Mouse (Mus musculus): ENCODE measurements around the gene Dcun1d1. TPM values are rescaled to one million over a fixed set of nuclear protein-coding genes. Genes with fewer than 3 reads are reported as not detected.

Gene Dcun1d1
- polyA plus RNA-seq, 1 experiment from 2014 or later: 103 TPM

DNA sequence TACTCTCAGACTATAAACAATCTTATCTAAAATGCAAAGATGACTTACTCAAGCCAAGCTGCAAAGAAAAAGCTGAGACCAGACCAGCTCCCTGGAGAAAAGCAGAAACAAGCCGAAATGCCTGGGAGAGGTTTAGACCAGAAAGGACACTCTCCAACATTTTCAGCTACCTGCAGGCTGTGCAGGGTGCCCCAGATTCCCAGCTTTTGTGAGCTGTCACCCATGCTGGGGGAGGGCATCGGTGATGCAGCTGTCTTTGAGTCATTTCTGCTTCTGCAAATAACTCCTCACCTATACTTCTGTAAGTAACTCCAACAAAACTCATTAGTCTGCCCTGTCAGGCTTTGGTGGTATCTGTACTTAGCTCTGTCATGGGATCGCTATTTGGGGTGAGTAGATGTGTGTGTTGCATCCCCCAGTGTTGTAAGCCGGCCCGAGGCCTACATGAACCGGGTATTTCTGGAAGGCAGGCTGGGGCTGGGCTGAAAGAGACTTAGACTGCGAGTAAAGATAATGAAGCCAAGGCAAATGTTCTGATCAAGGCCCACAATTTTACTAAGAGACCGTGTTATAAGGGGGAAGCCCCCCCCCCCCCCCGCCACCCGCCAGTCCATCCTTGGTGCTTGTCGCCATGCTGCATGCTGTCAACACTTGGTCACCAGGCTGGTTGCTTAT, 17.8 kb upstream of the Dcun1d1 start:
- no peak for ATAC-seq (ENCODE audit: low FRiP score)
- no peaks in the 10 kb centered on the region for H3K9me3 ChIP-seq
- H3K9ac ChIP-seq: no peak overlapping the region
- H3K27me3 ChIP-seq: no peaks in the 10 kb centered on the region
- WGBS: 92% methylated on average over 11 of the region's 11 CpGs
- H3K4me3 ChIP-seq (replicated peaks): no peak overlapping the region
- H3K4me2 ChIP-seq: no peak overlapping the region
- H3K36me3 ChIP-seq (replicated peaks): peaks cover 9% of the 10 kb centered on the region; the same call in 1 of the 2 replicates
- no peaks in the 10 kb centered on the region for H3K4me1 ChIP-seq
- no peak overlapping the region for H3K27ac ChIP-seq

- Histone ChIP-seq H3K4me3 (replicated peaks) (no peak overlapping the region), H3K27ac (no peak overlapping the region), H3K9me3 (no peaks in the 10 kb centered on the region), H3K9ac (no peak overlapping the region), H3K36me3 (replicated peaks) (peaks cover 4% of the 10 kb centered on the region; the same call in 1 of the 2 replicates), H3K27me3 (no peaks in the 10 kb centered on the region), H3K4me2 (no peak overlapping the region), H3K4me1 (no peaks in the 10 kb centered on the region)
- ATAC-seq (ENCODE audit: low FRiP score): no peak
- 94% methylated on average over 6 of the region's 6 CpGs for WGBS
These were observed 16.6 kb upstream of the Dcun1d1 start for GRCm38 (mm10) chr3:35953816-35954215.

- Histone ChIP-seq H3K4me2 (no peak overlapping the region), H3K27me3 (no peaks in the 10 kb centered on the region), H3K4me1 (no peaks in the 10 kb centered on the region), H3K36me3 (replicated peaks) (0 out of 2 replicates have a peak, but pooled peaks cover 4% of the 10 kb centered on the region), H3K4me3 (replicated peaks) (no peak overlapping the region), H3K27ac (no peak overlapping the region), H3K9me3 (no peaks in the 10 kb centered on the region), H3K9ac (no peak overlapping the region)
- ATAC-seq (ENCODE audit: low FRiP score): no peak
- 81% methylated on average over 1 of the region's 1 CpGs for WGBS
These were observed 15.9 kb upstream of the Dcun1d1 start for GRCm38 (mm10) chr3:35953184-35953583.

GRCm38 (mm10) chr3:35948197-35948596, 11.0 kb upstream of the Dcun1d1 start:
- whole genome bisulfite sequencing: 92% methylated on average over 7 of the region's 7 CpGs
- H3K4me2 ChIP-seq: no peak overlapping the region
- H3K4me1 ChIP-seq: no peaks in the 10 kb centered on the region
- no peaks in the 10 kb centered on the region for H3K27me3 ChIP-seq
- no peaks in the 10 kb centered on the region for H3K36me3 ChIP-seq (replicated peaks)
- no peaks in the 10 kb centered on the region for H3K9me3 ChIP-seq
- no peak overlapping the region for H3K27ac ChIP-seq
- H3K4me3 ChIP-seq (replicated peaks): no peak overlapping the region
- H3K9ac ChIP-seq: no peak overlapping the region
- ATAC-seq (ENCODE audit: low FRiP score): no peak

DNA sequence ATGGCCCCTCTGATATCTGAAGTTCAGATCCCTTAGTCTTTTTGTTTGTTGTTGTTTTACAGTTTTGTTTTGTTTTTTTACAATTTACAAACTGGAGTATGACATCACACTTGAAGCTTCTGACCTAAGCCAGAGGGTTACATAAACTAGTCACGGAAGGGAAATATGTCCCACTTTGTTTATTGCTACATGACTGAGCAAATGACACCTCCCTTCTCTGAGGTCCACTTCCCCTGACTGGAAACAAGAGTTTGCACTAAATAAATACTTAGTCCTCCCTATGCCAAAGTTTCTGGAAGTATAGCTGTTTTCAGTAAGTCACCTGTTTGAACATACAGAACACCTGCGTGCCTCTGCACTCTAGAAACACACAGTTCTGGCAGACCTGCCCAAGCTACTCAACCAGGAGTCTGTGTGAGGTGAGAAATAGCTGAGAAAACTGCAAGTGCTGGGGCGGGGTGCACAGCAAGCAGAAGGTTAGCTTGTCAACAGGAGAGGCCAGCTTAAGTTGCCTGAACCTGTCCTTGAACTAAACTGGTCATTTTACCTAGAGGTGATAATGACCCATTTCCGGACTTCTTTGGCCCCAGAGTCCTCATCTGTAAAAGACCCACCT, 3.4 kb upstream of the Dcun1d1 start:
- no peaks in the 10 kb centered on the region for H3K9me3 ChIP-seq
- H3K4me1 ChIP-seq: no peaks in the 10 kb centered on the region
- no peaks in the 10 kb centered on the region for H3K36me3 ChIP-seq (replicated peaks)
- WGBS: 88% methylated on average over 4 of the region's 4 CpGs
- H3K27ac ChIP-seq: no peak overlapping the region
- no peak overlapping the region for H3K4me3 ChIP-seq (replicated peaks)
- H3K4me2 ChIP-seq: no peak overlapping the region
- H3K9ac ChIP-seq: no peak overlapping the region
- no peaks in the 10 kb centered on the region for H3K27me3 ChIP-seq
- ATAC-seq (ENCODE audit: low FRiP score): no peak

- WGBS: 49% methylated on average over 2 of the region's 2 CpGs
- Histone ChIP-seq H3K4me2 (no peak overlapping the region), H3K9ac (no peak overlapping the region), H3K27ac (no peak overlapping the region), H3K4me3 (replicated peaks) (no peak overlapping the region), H3K36me3 (replicated peaks) (no peaks in the 10 kb centered on the region), H3K27me3 (no peaks in the 10 kb centered on the region), H3K9me3 (no peaks in the 10 kb centered on the region), H3K4me1 (no peaks in the 10 kb centered on the region)
- ATAC-seq (ENCODE audit: low FRiP score): no peak
These were observed 2.8 kb upstream of the Dcun1d1 start for GRCm38 (mm10) chr3:35940047-35940446.

DNA sequence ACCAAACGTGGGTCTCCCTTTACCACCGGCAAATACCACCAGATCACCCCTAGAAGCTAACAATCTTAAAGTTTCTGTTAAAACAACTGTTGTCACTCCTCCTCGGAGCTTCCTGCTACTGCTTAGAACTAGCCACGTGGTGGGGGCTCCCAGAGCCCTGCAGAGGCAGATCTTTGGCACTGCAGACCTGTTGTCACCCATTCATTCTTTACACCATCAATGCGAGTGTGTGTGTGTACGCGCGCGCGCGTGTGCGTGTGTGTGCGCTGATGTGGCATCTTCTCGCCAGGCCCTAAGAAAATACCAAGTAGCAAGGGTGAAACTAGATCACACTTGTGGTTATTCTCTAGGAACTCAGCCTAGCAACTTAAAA, 3.9 kb downstream of the Dcun1d1 start:
- H3K4me3 ChIP-seq (replicated peaks): peak overlapping the region; percentile 95
- WGBS: 1% methylated on average over 14 of the region's 14 CpGs
- peak overlapping the region; percentile 99 for H3K9ac ChIP-seq
- no peaks in the 10 kb centered on the region for H3K9me3 ChIP-seq
- H3K27ac ChIP-seq: peak overlapping the region; percentile 93
- no peaks in the 10 kb centered on the region for H3K27me3 ChIP-seq
- ATAC-seq (ENCODE audit: low FRiP score): peak; percentile 47; the same call in 1 of the 2 replicates
- peak overlapping the region; percentile 85 for H3K4me2 ChIP-seq
- no peaks in the 10 kb centered on the region for H3K36me3 ChIP-seq (replicated peaks)
- peaks cover 23% of the 10 kb centered on the region for H3K4me1 ChIP-seq

GRCm38 (mm10) chr3:35932735-35933404, 4.4 kb downstream of the Dcun1d1 start:
- Histone ChIP-seq H3K36me3 (replicated peaks) (no peaks in the 10 kb centered on the region), H3K4me2 (peak overlapping the region; percentile 85), H3K27me3 (no peaks in the 10 kb centered on the region), H3K27ac (peak overlapping the region; percentile 93), H3K9me3 (no peaks in the 10 kb centered on the region), H3K9ac (peak overlapping the region; percentile 99), H3K4me1 (peaks cover 23% of the 10 kb centered on the region), H3K4me3 (replicated peaks) (peak overlapping the region; percentile 95)
- peak; percentile 94 for ATAC-seq (ENCODE audit: low FRiP score)
- WGBS: under 1% methylated on average over 57 of the region's 73 CpGs

DNA sequence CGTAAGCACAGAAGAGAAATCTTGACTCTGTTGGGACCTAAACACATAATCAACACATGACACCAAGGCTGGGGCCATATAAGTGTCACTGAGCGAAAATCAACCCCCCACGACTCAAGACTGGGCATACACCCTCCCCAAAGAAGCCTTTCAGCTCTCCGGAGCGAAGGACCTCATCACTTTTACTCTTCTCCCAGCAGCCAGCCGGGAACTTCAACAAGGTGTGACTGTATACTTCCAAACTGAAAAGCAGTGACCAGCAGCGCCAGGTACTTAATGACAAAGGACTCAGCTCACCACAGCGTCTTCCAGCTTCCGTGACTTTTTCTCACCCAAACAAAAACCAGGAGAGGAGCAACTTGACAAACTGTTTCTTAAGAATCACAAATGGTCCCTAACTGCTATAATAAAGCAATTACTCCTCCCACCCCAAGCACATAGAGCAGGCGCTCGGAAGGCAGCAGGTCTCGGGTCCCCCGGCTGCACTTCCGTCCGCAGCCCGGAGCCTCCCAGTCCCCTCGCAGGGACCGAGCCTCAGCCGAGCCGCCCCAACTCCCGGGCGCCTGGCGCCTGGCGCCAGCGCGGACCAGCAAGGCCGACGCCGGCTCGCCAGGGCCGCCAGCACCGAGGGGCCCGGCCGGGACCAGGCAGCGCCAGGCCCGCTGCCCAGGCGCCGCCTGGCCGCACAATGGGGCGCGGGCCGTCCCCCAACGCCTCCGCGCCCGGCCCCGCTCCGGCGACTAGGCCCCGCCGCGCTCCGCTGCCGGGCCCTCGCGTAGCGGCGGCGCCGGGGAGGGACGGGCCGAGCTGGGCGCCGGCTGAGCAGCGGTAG, 5.1 kb downstream of the Dcun1d1 start:
- no peaks in the 10 kb centered on the region for H3K9me3 ChIP-seq
- H3K4me2 ChIP-seq: peak overlapping the region; percentile 85
- 1% methylated on average over 40 of the region's 65 CpGs for WGBS
- H3K27ac ChIP-seq: peak overlapping the region; percentile 93
- no peaks in the 10 kb centered on the region for H3K27me3 ChIP-seq
- ATAC-seq (ENCODE audit: low FRiP score): peak; percentile 82
- H3K36me3 ChIP-seq (replicated peaks): no peaks in the 10 kb centered on the region
- H3K9ac ChIP-seq: peak overlapping the region; percentile 99
- H3K4me3 ChIP-seq (replicated peaks): peak overlapping the region; percentile 95
- H3K4me1 ChIP-seq: peaks cover 23% of the 10 kb centered on the region

GRCm38 (mm10) chr3:35931359-35931758, 5.9 kb downstream of the Dcun1d1 start:
- Histone ChIP-seq H3K4me3 (replicated peaks) (peak overlapping the region; percentile 95), H3K9me3 (no peaks in the 10 kb centered on the region), H3K4me2 (peak overlapping the region; percentile 85), H3K27ac (no peak overlapping the region), H3K9ac (peak overlapping the region; percentile 99), H3K4me1 (peaks cover 23% of the 10 kb centered on the region), H3K27me3 (no peaks in the 10 kb centered on the region), H3K36me3 (replicated peaks) (no peaks in the 10 kb centered on the region; the same call in 1 of the 2 replicates)
- WGBS: 40% methylated on average over 7 of the region's 7 CpGs
- ATAC-seq (ENCODE audit: low FRiP score): no peak

DNA sequence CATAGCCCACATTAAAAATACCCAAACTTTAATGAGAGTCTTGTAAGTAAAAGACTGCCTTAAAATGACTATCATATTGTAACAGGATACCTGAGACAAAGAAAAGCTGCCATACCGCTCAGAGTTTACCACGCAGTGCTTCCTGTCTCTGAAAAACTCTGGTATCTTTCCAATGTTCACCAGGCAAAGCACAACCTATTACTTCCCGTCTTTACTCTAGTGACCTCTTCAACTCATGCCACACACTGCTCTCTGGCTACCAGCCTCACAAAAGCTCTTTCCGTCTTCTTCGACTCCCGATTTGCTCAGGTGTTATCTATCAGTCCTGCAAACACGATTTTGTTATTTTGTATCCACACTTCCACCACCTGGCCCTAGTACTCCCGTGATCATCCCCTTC, 7.4 kb downstream of the Dcun1d1 start:
- WGBS: 78% methylated on average over 8 of the region's 8 CpGs
- Histone ChIP-seq H3K4me3 (replicated peaks) (no peak overlapping the region), H3K27ac (no peak overlapping the region), H3K9me3 (no peaks in the 10 kb centered on the region), H3K4me1 (peaks cover 23% of the 10 kb centered on the region), H3K4me2 (no peak overlapping the region), H3K9ac (no peak overlapping the region), H3K36me3 (replicated peaks) (no peaks in the 10 kb centered on the region; the same call in 1 of the 2 replicates), H3K27me3 (no peaks in the 10 kb centered on the region)
- ATAC-seq (ENCODE audit: low FRiP score): no peak

DNA sequence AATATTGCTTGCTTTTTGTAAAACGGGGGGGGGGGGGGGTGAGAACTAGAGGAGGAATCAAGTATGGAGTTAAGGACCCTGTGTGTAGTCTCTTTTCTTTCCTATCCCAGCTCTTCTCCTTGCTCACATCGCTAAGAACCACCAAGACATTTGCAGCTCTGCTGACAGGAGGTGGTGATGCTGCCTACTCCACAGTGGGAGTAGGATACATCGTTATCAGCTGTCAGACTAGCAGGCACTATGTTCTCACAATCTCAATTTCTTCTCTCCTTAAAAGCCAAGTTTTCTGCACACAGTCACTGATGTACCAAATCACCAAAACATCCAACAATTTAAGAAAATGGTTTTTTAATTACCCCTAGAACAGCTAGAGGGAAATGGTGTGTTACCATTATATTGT, 7.8 kb downstream of the Dcun1d1 start:
- Histone ChIP-seq H3K27ac (no peak overlapping the region), H3K9ac (no peak overlapping the region), H3K4me1 (peaks cover 23% of the 10 kb centered on the region), H3K9me3 (no peaks in the 10 kb centered on the region), H3K4me3 (replicated peaks) (no peak overlapping the region), H3K27me3 (no peaks in the 10 kb centered on the region), H3K4me2 (no peak overlapping the region), H3K36me3 (replicated peaks) (no peaks in the 10 kb centered on the region; the same call in 1 of the 2 replicates)
- WGBS: 62% methylated on average over 3 of the region's 3 CpGs
- no peak for ATAC-seq (ENCODE audit: low FRiP score)

All from forebrain, embryonic 12.5 days (tissue).